Mouse (Mus musculus): ENCODE measurements around the gene Myh6. TPM values are rescaled to one million over a fixed set of nuclear protein-coding genes. Genes with fewer than 3 reads are reported as not detected.
A peak's percentile ranks its signal among the peaks of the same experiment; 100 is the strongest.

The Myh6 gene
- polyA plus RNA-seq (2012; rRNA removed), result 0.40 and 1.4 TPM in 2 replicates

GRCm38 (mm10) chr14:54966320-54966977, at the start of gene Myh6:
Gene Myh6 (minus strand): TSS chr14:54966927.
- Histone ChIP-seq H3K27me3 (ENCODE audit: control insufficient read depth, insufficient read depth, low read length) (no peaks in the 10 kb centered on the region), H3K4me3 (ENCODE audit: control insufficient read depth, low read depth, low read length) (no peak within 1 kb of the TSS), H3K27ac (ENCODE audit: control insufficient read depth, insufficient read depth, low read depth, low read length) (no peak within 1 kb of the TSS), H3K36me3 (ENCODE audit: control insufficient read depth, insufficient read depth, low read length) (no peaks in the 10 kb centered on the region), H3K4me1 (ENCODE audit: control insufficient read depth, insufficient read depth, low read length) (no peaks in the 10 kb centered on the region)
- TF ChIP-seq POLR2A (IDR thresholded peaks at IDR 0.05; ENCODE audit: control insufficient read depth, low read depth, low read length), result no peak
- no peak for TF ChIP-seq CTCF (IDR thresholded peaks at IDR 0.05; ENCODE audit: control insufficient read depth, insufficient read depth, insufficient replicate concordance, low read depth, low read length)

- no peak for TF ChIP-seq POLR2A (IDR thresholded peaks at IDR 0.05; ENCODE audit: control insufficient read depth, low read depth, low read length)
- TF ChIP-seq CTCF (IDR thresholded peaks at IDR 0.05; ENCODE audit: control insufficient read depth, insufficient read depth, insufficient replicate concordance, low read depth, low read length), result no peak
- peaks cover 4% of the 10 kb centered on the region for H3K4me1 ChIP-seq (ENCODE audit: control insufficient read depth, insufficient read depth, low read length)
- H3K36me3 ChIP-seq (ENCODE audit: control insufficient read depth, insufficient read depth, low read length), result no peaks in the 10 kb centered on the region
- no peaks in the 10 kb centered on the region for H3K27me3 ChIP-seq (ENCODE audit: control insufficient read depth, insufficient read depth, low read length)
- peak overlapping the region; percentile 89 for H3K4me3 ChIP-seq (ENCODE audit: control insufficient read depth, low read depth, low read length)
- H3K27ac ChIP-seq (ENCODE audit: control insufficient read depth, insufficient read depth, low read depth, low read length), result peak overlapping the region; percentile 75
Measured at GRCm38 (mm10) chr14:55015767-55016111, 49.0 kb upstream of the Myh6 start.

- Histone ChIP-seq H3K27me3 (ENCODE audit: control insufficient read depth, insufficient read depth, low read length) (no peaks in the 10 kb centered on the region), H3K27ac (ENCODE audit: control insufficient read depth, insufficient read depth, low read depth, low read length) (peak within 1 kb of the TSS; percentile 94), H3K36me3 (ENCODE audit: control insufficient read depth, insufficient read depth, low read length) (no peaks in the 10 kb centered on the region), H3K4me1 (ENCODE audit: control insufficient read depth, insufficient read depth, low read length) (peaks cover 4% of the 10 kb centered on the region), H3K4me3 (ENCODE audit: control insufficient read depth, low read depth, low read length) (peak within 1 kb of the TSS; percentile 89)
- peak; percentile 62 for TF ChIP-seq POLR2A (IDR thresholded peaks at IDR 0.05; ENCODE audit: control insufficient read depth, low read depth, low read length)
- TF ChIP-seq CTCF (IDR thresholded peaks at IDR 0.05; ENCODE audit: control insufficient read depth, insufficient read depth, insufficient replicate concordance, low read depth, low read length), result peak; percentile 82; the same call in 1 of the 2 replicates
Measured at GRCm38 (mm10) chr14:55014991-55015766, 48.5 kb upstream of the Myh6 start, which contains the start of gene Ngdn. Gene Ngdn (plus strand): TSS chr14:55015454.

- peaks cover 4% of the 10 kb centered on the region for H3K4me1 ChIP-seq (ENCODE audit: control insufficient read depth, insufficient read depth, low read length)
- H3K4me3 ChIP-seq (ENCODE audit: control insufficient read depth, low read depth, low read length), result peak overlapping the region; percentile 89
- peak overlapping the region; percentile 94 for H3K27ac ChIP-seq (ENCODE audit: control insufficient read depth, insufficient read depth, low read depth, low read length)
- TF ChIP-seq CTCF (IDR thresholded peaks at IDR 0.05; ENCODE audit: control insufficient read depth, insufficient read depth, insufficient replicate concordance, low read depth, low read length), result no peak
- TF ChIP-seq POLR2A (IDR thresholded peaks at IDR 0.05; ENCODE audit: control insufficient read depth, low read depth, low read length), result no peak
- no peaks in the 10 kb centered on the region for H3K27me3 ChIP-seq (ENCODE audit: control insufficient read depth, insufficient read depth, low read length)
- no peaks in the 10 kb centered on the region for H3K36me3 ChIP-seq (ENCODE audit: control insufficient read depth, insufficient read depth, low read length)
Measured at GRCm38 (mm10) chr14:55014591-55014990, 47.9 kb upstream of the Myh6 start.

GRCm38 (mm10) chr14:55011116-55011515, 44.4 kb upstream of the Myh6 start:
- Histone ChIP-seq H3K4me1 (ENCODE audit: control insufficient read depth, insufficient read depth, low read length) (peaks cover 4% of the 10 kb centered on the region), H3K27ac (ENCODE audit: control insufficient read depth, insufficient read depth, low read depth, low read length) (no peak overlapping the region), H3K36me3 (ENCODE audit: control insufficient read depth, insufficient read depth, low read length) (no peaks in the 10 kb centered on the region), H3K27me3 (ENCODE audit: control insufficient read depth, insufficient read depth, low read length) (no peaks in the 10 kb centered on the region), H3K4me3 (ENCODE audit: control insufficient read depth, low read depth, low read length) (no peak overlapping the region)
- no peak for TF ChIP-seq POLR2A (IDR thresholded peaks at IDR 0.05; ENCODE audit: control insufficient read depth, low read depth, low read length)
- peak; percentile 63; the same call in 1 of the 2 replicates for TF ChIP-seq CTCF (IDR thresholded peaks at IDR 0.05; ENCODE audit: control insufficient read depth, insufficient read depth, insufficient replicate concordance, low read depth, low read length)

GRCm38 (mm10) chr14:55008417-55008816, 41.7 kb upstream of the Myh6 start:
- peaks cover under 1% of the 10 kb centered on the region for H3K4me1 ChIP-seq (ENCODE audit: control insufficient read depth, insufficient read depth, low read length)
- H3K27ac ChIP-seq (ENCODE audit: control insufficient read depth, insufficient read depth, low read depth, low read length), result no peak overlapping the region
- no peak overlapping the region for H3K4me3 ChIP-seq (ENCODE audit: control insufficient read depth, low read depth, low read length)
- no peaks in the 10 kb centered on the region for H3K36me3 ChIP-seq (ENCODE audit: control insufficient read depth, insufficient read depth, low read length)
- no peaks in the 10 kb centered on the region for H3K27me3 ChIP-seq (ENCODE audit: control insufficient read depth, insufficient read depth, low read length)
- TF ChIP-seq POLR2A (IDR thresholded peaks at IDR 0.05; ENCODE audit: control insufficient read depth, low read depth, low read length) (no peak), CTCF (IDR thresholded peaks at IDR 0.05; ENCODE audit: control insufficient read depth, insufficient read depth, insufficient replicate concordance, low read depth, low read length) (no peak)

- TF ChIP-seq CTCF (IDR thresholded peaks at IDR 0.05; ENCODE audit: control insufficient read depth, insufficient read depth, insufficient replicate concordance, low read depth, low read length) (no peak), POLR2A (IDR thresholded peaks at IDR 0.05; ENCODE audit: control insufficient read depth, low read depth, low read length) (no peak)
- Histone ChIP-seq H3K36me3 (ENCODE audit: control insufficient read depth, insufficient read depth, low read length) (no peaks in the 10 kb centered on the region), H3K4me1 (ENCODE audit: control insufficient read depth, insufficient read depth, low read length) (peaks cover 5% of the 10 kb centered on the region), H3K4me3 (ENCODE audit: control insufficient read depth, low read depth, low read length) (no peak overlapping the region), H3K27me3 (ENCODE audit: control insufficient read depth, insufficient read depth, low read length) (no peaks in the 10 kb centered on the region), H3K27ac (ENCODE audit: control insufficient read depth, insufficient read depth, low read depth, low read length) (no peak overlapping the region)
Measured at GRCm38 (mm10) chr14:55007120-55007908, 40.6 kb upstream of the Myh6 start.
